Mouse (Mus musculus): Measurements from ENCODE around the gene Cbx7. TPM values are rescaled to one million over a fixed set of nuclear protein-coding genes. Genes with fewer than 3 reads are reported as not detected.

Gene Cbx7
- polyA plus RNA-seq, 1 experiment from 2014 or later: 0.89 TPM

DNA sequence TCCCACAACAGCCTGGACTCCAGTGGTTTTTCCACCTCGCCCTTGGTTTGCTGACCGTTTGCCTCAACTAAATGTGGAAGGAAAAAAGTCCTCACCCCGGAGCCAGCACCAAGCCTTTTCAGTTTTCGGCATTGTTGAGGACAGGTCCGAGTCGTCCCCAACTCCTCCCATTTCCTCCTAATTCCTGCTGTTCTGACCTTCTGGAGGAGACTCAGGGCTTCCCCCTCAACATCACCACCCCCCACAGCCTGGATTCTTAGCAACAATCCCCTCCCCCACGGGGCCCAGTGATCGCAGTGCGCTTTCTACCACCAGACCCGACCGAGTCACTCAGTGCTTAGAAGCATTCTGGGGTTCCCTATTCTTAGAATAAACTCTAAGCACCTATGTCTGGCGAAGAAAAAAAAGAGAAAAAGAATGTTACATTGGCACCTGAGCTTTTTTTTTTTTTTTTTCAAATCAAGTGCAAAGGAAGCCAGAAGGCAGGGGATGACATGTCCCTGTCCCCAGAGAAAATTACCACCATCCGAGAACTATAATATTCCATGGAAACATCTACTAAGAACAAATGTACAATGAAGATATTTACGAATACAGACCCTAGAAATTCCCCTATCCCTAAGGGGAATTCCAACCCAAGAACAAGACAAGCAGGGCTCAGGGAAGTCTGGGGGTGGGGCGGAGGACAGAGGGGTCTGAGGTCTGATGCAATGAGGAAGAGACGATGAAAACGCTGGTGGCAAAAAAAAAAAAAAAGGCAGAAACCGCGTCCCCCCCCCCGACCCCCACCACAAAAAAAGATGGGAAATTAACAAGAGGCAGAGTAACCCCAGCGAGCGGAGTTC is 37.0 kb downstream of the Cbx7 start:
- H3K4me3 ChIP-seq (replicated peaks): peak overlapping the region; percentile 78; the same call in 1 of the 2 replicates
- no peak overlapping the region for H3K27ac ChIP-seq
- no peak overlapping the region for H3K9ac ChIP-seq
- no peaks in the 10 kb centered on the region for H3K36me3 ChIP-seq
- WGBS (ENCODE audit: insufficient replicate concordance): 2% methylated on average over 22 of the region's 22 CpGs
- ATAC-seq (ENCODE audit: low read depth) (no peak), DNase-seq (no peak)
- H3K4me2 ChIP-seq: peak overlapping the region; percentile 97
- no peaks in the 10 kb centered on the region for H3K9me3 ChIP-seq (replicated peaks)
- peaks cover 37% of the 10 kb centered on the region for H3K4me1 ChIP-seq (replicated peaks)
- peaks cover 73% of the 10 kb centered on the region for H3K27me3 ChIP-seq

DNA sequence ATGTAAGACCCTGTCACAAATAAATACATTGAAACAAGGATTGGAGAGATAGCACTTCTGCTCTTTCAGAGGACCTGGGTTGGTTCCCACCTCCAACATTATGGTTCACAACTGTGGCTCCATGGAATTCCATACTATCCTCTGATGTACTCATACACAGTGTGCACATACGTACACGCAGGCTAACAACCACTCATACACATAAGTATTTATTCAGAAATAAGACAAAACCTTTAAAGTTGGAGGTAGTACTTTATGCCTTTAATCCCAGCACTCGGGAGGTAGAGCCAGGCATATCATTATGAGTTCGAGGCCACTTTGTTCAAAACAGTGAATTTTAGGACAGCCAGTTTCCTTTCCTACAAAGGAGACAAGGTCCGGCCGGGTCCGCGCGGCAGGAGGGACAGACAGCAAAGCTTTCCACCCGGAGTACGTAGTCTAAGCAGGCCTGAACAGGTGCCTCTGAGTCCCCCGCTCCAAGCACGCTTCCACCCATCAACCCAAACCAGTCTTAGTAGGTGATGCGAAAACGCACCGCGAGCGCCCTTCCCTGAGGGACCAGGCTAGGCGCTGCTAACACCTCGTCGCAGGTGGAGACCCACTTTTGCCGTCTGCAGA is 37.8 kb downstream of the Cbx7 start:
- no peak for ATAC-seq (ENCODE audit: low read depth)
- no peaks in the 10 kb centered on the region for H3K36me3 ChIP-seq
- DNase-seq: no peak
- H3K4me1 ChIP-seq (replicated peaks): peaks cover 44% of the 10 kb centered on the region
- H3K27ac ChIP-seq: no peak overlapping the region
- H3K4me2 ChIP-seq: peak overlapping the region; percentile 97
- H3K27me3 ChIP-seq: peaks cover 73% of the 10 kb centered on the region
- WGBS (ENCODE audit: insufficient replicate concordance): 7% methylated on average over 22 of the region's 22 CpGs
- H3K9me3 ChIP-seq (replicated peaks): no peaks in the 10 kb centered on the region
- H3K9ac ChIP-seq: no peak overlapping the region
- H3K4me3 ChIP-seq (replicated peaks): peak overlapping the region; percentile 78

DNA sequence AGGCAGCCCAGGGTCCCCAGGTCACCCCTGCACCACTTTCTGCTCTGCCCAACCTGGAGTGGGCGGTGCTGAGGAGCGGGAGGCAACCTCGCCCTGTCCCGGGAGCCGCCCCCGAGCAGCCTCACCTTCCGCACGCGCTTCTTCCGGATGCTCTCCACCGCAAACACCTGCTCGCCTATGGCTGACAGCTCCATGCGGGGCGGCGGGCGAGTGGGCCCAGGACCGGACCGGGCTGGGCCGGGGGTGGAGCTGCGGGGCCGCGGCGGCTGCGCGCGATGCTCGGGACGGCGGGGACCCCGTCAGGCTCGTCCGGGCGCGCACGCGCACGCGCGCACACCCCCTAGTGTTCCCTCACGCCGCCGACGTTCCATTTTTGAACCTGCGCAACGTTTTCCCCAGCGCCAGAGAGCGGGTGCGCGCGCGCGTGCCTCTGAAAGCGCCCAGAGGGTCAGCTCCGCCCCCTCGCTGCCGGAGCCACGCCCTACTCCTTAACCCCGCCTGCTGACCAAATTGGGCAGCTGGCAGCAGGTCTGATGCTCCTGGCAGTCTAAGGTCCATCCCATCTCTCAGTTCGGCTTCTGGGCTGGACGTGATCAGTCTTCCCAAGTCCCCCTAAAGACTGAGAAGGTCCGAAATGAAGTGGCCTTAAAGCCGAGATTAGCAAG is 38.5 kb downstream of the Cbx7 start:
- 1% methylated on average over 60 of the region's 62 CpGs for WGBS (ENCODE audit: insufficient replicate concordance)
- Histone ChIP-seq H3K27me3 (peaks cover 68% of the 10 kb centered on the region), H3K9ac (peak overlapping the region; percentile 81), H3K4me2 (peak overlapping the region; percentile 97), H3K27ac (peak overlapping the region; percentile 76), H3K4me1 (replicated peaks) (peaks cover 49% of the 10 kb centered on the region), H3K9me3 (replicated peaks) (no peaks in the 10 kb centered on the region), H3K36me3 (no peaks in the 10 kb centered on the region), H3K4me3 (replicated peaks) (peak overlapping the region; percentile 78)
- DNase-seq: peak; percentile 85
- ATAC-seq (ENCODE audit: low read depth): peak; percentile 58

DNA sequence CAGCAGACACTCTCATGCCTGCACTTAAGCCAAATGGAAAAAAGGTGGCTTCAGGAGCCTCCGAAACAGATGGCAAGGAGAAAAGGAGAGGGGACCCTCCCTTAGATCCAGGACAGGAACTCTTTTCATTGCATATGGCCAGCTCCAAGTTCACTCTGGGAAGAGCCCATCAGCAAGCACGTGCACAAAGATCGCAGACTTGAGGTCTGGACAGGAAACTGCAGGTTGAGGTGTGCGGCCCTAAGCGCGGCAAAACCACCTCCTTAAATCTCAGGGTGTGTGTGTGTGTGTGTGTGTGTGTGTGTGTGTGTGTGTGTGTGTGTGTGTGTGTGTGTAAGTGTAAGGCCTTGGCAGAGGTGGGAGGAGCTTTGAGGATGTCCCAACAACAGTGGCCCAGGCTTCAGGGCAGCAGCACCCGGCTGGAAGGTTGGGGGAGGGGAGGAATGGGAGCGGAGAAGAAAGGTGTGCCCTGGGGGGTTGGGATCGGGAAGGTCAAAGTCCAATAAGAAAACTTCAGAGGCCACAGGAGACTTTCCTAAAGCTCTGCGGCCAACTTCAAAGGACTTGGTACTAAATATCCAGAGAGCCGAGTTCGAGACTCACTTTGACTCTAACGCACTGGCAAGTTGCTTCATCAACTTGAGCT is 39.3 kb downstream of the Cbx7 start:
- H3K9ac ChIP-seq: peak overlapping the region; percentile 81; the same call in 1 of the 2 replicates
- ATAC-seq (ENCODE audit: low read depth) (no peak), DNase-seq (no peak)
- WGBS (ENCODE audit: insufficient replicate concordance): 39% methylated on average over 13 of the region's 13 CpGs
- H3K4me2 ChIP-seq: peak overlapping the region; percentile 97
- H3K27me3 ChIP-seq: peaks cover 62% of the 10 kb centered on the region
- no peaks in the 10 kb centered on the region for H3K36me3 ChIP-seq
- no peaks in the 10 kb centered on the region for H3K9me3 ChIP-seq (replicated peaks)
- peaks cover 57% of the 10 kb centered on the region for H3K4me1 ChIP-seq (replicated peaks)
- H3K27ac ChIP-seq: no peak overlapping the region; the same call in 1 of the 2 replicates
- peak overlapping the region; percentile 78 for H3K4me3 ChIP-seq (replicated peaks)

DNA sequence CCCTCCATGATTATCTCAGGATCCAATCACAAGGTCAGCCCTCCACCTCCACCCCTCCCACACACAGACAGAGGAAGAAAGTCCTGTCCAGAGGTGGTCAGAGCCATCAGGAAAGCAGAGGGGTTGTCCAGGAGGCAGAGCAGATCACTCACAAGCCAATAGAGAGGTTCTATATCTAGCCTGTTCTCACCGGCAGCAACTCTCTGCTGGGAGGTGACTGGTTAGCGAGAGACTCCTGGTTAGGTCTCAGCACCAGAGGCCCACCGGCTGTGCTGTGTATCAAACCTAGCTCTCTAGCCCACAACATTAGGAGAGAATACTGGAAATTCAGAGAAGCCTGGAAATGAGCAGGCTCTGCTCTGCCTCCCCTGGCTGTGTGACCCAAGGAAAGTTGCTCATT is 41.2 kb downstream of the Cbx7 start:
- 78% methylated on average over 3 of the region's 3 CpGs for WGBS (ENCODE audit: insufficient replicate concordance)
- no peak for ATAC-seq (ENCODE audit: low read depth)
- H3K4me3 ChIP-seq (replicated peaks): no peak overlapping the region
- peaks cover 45% of the 10 kb centered on the region for H3K27me3 ChIP-seq
- no peak overlapping the region for H3K4me2 ChIP-seq
- no peak for DNase-seq
- peaks cover 58% of the 10 kb centered on the region for H3K4me1 ChIP-seq (replicated peaks)
- no peaks in the 10 kb centered on the region for H3K9me3 ChIP-seq (replicated peaks)
- H3K36me3 ChIP-seq: no peaks in the 10 kb centered on the region
- H3K27ac ChIP-seq: peak overlapping the region; percentile 96
- H3K9ac ChIP-seq: 0 out of 2 replicates have a peak overlapping the region, but pooled peaks have one; percentile 17

DNA sequence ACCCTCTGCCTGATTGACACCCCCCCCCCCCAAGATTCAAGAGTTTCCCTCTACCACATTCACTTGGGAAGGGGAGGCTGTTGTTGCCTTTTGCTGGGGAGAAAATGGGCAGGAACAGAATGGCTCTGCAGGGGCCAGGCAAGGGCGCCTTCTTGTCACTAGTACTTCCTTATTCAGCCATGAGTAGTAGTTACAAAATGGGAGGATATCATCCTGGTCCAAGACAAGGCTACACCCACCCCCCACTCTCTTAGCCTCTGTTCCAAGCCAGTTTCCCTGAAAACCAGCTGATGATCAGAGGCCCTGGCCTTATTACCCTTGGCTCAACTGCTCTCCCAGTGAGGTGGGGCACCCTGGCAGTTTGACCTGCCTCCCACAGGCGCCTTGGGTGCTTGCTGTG is 42.2 kb downstream of the Cbx7 start:
- WGBS (ENCODE audit: insufficient replicate concordance): 73% methylated on average over 2 of the region's 2 CpGs
- H3K36me3 ChIP-seq: no peaks in the 10 kb centered on the region
- H3K4me2 ChIP-seq: peak overlapping the region; percentile 84
- DNase-seq (no peak), ATAC-seq (ENCODE audit: low read depth) (no peak)
- peaks cover 57% of the 10 kb centered on the region for H3K4me1 ChIP-seq (replicated peaks)
- peaks cover 35% of the 10 kb centered on the region for H3K27me3 ChIP-seq
- peak overlapping the region; percentile 82 for H3K9ac ChIP-seq
- H3K4me3 ChIP-seq (replicated peaks): peak overlapping the region; percentile 67
- no peaks in the 10 kb centered on the region for H3K9me3 ChIP-seq (replicated peaks)
- H3K27ac ChIP-seq: peak overlapping the region; percentile 96

DNA sequence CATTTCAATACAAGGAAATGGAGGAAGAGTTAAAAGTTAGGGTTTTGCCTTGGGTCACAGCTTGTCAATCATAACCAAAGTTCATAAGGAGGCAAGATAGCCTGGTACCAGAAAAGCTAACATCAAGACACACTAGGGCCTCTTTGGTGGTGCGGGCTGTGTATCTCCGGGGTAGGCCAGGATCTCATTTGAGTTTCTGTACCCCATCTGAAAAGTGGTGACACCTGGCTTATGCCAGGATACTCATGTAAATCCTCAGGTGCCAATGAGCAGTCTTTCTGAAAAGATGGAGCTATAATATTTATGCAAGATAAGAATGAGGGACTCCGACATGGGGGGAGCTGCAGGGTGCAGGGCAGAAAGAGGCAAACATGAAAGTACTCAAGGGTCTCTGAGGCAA is 42.6 kb downstream of the Cbx7 start:
- peaks cover 53% of the 10 kb centered on the region for H3K4me1 ChIP-seq (replicated peaks)
- peak overlapping the region; percentile 67 for H3K4me3 ChIP-seq (replicated peaks)
- H3K27me3 ChIP-seq: peaks cover 30% of the 10 kb centered on the region
- ATAC-seq (ENCODE audit: low read depth) (no peak), DNase-seq (no peak)
- H3K4me2 ChIP-seq: peak overlapping the region; percentile 84
- no peaks in the 10 kb centered on the region for H3K36me3 ChIP-seq
- no peaks in the 10 kb centered on the region for H3K9me3 ChIP-seq (replicated peaks)
- H3K27ac ChIP-seq: peak overlapping the region; percentile 96
- H3K9ac ChIP-seq: peak overlapping the region; percentile 82
- WGBS (ENCODE audit: insufficient replicate concordance): 70% methylated on average over 3 of the region's 3 CpGs

DNA sequence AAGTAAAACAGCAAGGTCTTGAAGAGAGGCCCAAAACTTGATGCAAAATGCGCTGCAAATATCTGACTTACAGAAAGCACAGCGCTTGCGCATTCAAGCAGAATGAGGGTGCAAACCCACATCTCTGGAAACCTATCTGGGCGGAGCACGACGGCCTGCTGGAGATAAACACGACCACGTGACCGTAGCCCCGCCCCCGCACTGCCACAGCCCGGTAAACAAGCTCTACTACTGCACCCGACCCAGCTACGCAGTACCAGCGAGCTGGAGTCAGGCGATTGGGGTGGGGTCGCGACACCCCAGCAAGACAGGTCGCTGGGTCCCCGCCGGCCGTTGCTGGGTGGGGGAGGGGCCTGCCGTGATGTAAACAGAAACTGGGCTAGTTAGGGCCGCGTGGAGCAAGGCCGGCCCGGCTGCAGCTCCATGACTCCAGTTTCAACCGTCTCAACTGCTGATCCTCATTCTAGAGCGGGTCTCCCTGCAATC is 43.2 kb downstream of the Cbx7 start:
- DNase-seq (peak; percentile 97), ATAC-seq (ENCODE audit: low read depth) (peak; percentile 90)
- under 1% methylated on average over 29 of the region's 29 CpGs for WGBS (ENCODE audit: insufficient replicate concordance)
- peaks cover 24% of the 10 kb centered on the region for H3K27me3 ChIP-seq
- peak overlapping the region; percentile 96 for H3K27ac ChIP-seq
- peak overlapping the region; percentile 82 for H3K9ac ChIP-seq
- H3K36me3 ChIP-seq: no peaks in the 10 kb centered on the region
- H3K4me3 ChIP-seq (replicated peaks): peak overlapping the region; percentile 67
- H3K4me1 ChIP-seq (replicated peaks): peaks cover 48% of the 10 kb centered on the region
- peak overlapping the region; percentile 84 for H3K4me2 ChIP-seq
- no peaks in the 10 kb centered on the region for H3K9me3 ChIP-seq (replicated peaks)

DNA sequence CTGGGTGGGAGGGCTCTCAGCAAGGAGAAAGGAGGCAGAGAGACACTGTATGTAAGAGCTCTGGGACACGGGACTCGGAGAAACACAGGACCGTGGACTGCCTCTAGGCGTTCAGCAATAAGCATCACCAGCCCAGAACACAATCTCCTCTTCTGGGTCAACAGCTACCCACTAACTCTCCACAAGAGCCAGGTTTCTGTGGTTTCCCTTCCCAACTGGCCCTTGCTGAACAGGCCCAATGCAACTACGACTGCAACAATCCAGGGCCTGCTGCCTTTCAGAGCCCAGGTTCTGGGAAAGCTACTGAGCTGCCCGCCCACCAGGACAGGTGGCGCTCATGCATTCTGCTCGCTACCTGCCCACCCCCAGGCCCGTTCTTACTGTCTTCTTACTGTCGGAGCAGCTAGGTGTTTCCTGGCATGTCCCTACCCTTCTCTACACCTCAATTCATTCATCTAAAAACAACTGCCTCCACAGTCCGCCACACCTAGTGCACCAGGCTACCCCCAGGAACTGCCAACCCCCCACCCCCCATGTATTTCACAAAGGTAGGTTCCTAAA is 44.0 kb downstream of the Cbx7 start:
- no peaks in the 10 kb centered on the region for H3K9me3 ChIP-seq (replicated peaks)
- peak overlapping the region; percentile 67 for H3K4me3 ChIP-seq (replicated peaks)
- peak overlapping the region; percentile 84 for H3K4me2 ChIP-seq
- 73% methylated on average over 11 of the region's 11 CpGs for WGBS (ENCODE audit: insufficient replicate concordance)
- peak overlapping the region; percentile 96 for H3K27ac ChIP-seq
- peak overlapping the region; percentile 79 for H3K9ac ChIP-seq
- no peaks in the 10 kb centered on the region for H3K36me3 ChIP-seq
- no peak for DNase-seq
- ATAC-seq (ENCODE audit: low read depth): peak; percentile 4; the same call in 1 of the 2 replicates
- H3K4me1 ChIP-seq (replicated peaks): peaks cover 40% of the 10 kb centered on the region
- peaks cover 17% of the 10 kb centered on the region for H3K27me3 ChIP-seq

DNA sequence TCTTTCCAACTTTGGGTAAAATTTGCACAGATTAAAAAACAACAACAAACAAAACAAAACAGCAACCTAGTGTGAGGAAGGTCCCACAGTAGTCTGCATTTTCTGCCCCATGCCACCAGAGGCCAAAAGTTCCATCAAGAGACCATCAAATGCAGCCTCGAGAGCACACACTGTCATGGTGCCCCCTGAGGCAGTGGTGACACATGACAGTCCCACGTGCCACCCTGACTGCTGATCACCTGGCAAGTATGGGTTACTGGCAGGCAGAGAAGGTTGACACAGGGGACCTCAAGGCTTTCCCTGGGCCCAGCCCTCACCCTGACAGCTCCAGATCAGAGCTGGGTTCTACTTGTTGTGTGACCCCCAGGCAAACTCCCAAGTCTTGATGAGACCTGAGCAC is 51.1 kb downstream of the Cbx7 start:
- WGBS (ENCODE audit: insufficient replicate concordance): 50% methylated on average over 2 of the region's 2 CpGs
- H3K4me3 ChIP-seq (replicated peaks): no peak overlapping the region
- H3K9ac ChIP-seq: no peak overlapping the region
- H3K4me2 ChIP-seq: no peak overlapping the region
- no peak for DNase-seq
- no peak for ATAC-seq (ENCODE audit: low read depth)
- H3K27ac ChIP-seq: no peak overlapping the region
- H3K4me1 ChIP-seq (replicated peaks): no peaks in the 10 kb centered on the region
- H3K27me3 ChIP-seq: no peaks in the 10 kb centered on the region
- H3K36me3 ChIP-seq: peaks cover 5% of the 10 kb centered on the region; the same call in 1 of the 2 replicates
- H3K9me3 ChIP-seq (replicated peaks): no peaks in the 10 kb centered on the region

Data from liver, embryonic 13.5 days (tissue).